Mouse (Mus musculus) common myeloid progenitor, adult 5-6 weeks (primary cell): ENCODE data around the gene Apbb2. TPM values are rescaled to one million over a fixed set of nuclear protein-coding genes. Genes with fewer than 3 reads are reported as not detected.
A peak's percentile ranks its signal among the peaks of the same experiment; 100 is the strongest.

ENCODE experiments used
- ATAC-seq: replicated peaks from 2 replicates; pipeline ENCODE4 v1.8.0; 2016; ENCODE audit warnings: low read depth, mild to moderate bottlenecking, moderate TSS enrichment, inconsistent platforms; ENCODE audit not compliant: poor library complexity, severe bottlenecking
- total RNA-seq: library from RNA; stranded (forward); fragments of 200-1000, 187-1606 nt; gene quantifications from 2 replicates; pipeline ENCODE4 v1.2.3, GENCODE M21; 2017

The Apbb2 gene
- total RNA-seq, 1 experiment from 2014 or later, result 0.87 TPM

DNA sequence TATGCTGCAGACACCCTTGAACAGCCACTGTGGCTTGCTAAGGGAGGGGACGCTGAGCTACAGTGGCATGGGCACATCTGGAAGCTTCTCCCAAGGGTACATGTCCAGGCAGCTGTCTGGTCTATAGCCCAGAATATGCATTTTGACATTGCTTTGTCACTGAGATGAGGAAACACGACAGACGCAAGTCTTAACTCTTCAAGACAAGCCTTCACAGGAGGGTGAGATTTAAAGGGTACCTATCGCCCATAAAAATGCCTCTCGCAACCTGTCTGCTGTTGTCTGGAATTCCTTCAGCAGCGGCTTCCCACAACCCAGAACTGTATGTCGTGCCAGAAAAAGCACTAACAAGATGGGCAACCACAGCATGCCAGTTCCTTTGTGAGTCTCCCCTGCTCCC, 60.5 kb downstream of the Apbb2 start:
- ATAC-seq, result no peak

- ATAC-seq, result no peak
Measured at GRCm38 (mm10) chr5:66553933-66554332, 64.7 kb downstream of the Apbb2 start.

- no peak for ATAC-seq
Measured at GRCm38 (mm10) chr5:66552246-66552645, 66.3 kb downstream of the Apbb2 start.

DNA sequence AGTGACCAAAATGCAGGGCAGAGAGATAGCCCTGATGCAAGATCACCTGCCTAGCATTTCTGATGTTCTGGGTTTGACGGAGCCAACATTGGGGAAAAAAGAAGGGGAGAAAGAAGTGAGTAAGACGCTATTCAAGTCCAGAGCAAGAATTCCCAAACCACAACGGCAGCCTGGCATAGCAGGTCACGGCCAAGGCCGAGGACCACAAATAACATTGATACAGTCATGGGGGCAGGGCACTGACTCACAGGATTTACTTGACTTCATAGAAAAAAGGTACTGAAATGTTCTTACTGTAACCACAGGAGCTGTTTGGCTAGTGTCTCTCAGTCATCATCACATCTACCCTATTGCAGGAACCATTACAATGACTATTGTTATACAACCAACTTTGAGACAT, 68.3 kb downstream of the Apbb2 start:
- no peak for ATAC-seq

DNA sequence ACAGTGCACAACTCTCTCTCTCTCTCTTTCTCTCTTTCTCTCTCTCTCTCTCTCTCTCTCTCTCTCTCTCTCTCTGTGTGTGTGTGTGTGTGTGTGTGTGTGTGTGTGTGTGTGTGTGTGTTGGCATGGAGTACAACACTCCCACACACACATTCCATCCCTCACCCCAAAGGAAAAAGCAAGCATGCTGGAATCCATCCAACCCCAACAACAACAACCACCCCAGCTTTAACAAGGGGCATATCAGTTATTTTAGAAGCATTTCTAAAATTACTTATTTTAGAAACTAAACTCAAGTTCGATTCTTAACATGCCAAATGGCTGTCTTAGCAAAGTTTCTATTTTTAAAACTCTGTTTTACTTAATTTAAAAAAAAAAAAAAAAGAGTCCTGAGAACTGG, 68.9 kb downstream of the Apbb2 start:
- no peak for ATAC-seq

DNA sequence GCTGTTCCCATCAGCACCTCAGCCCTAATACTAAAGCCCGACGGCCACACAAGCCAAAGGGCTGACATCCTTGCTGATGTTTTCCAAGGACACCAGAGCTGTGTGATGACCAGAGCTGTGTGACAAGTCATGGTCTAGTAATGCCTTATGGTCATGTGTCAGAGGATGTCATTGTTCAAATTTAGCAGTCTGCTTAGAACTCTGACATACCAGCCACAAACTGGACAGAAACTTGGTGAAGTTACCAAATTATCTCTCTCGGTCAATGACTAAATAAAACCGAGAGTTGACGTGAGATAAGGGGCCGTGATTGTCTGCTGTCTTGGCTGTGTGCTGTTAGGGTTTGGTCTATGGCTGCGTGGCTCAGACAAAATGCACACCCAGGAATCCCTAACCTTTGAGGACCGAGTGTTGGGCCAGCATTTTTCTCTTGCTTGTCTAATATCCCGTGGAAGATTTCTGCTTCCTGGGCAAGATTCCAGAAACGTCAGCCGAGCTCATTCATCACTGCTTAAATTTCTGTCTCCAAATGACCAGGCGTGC, 71.5 kb downstream of the Apbb2 start:
- no peak for ATAC-seq

GRCm38 (mm10) chr5:66545573-66546141, 72.9 kb downstream of the Apbb2 start:
- ATAC-seq, result no peak

- ATAC-seq, result no peak
Measured at GRCm38 (mm10) chr5:66543761-66544160, 74.8 kb downstream of the Apbb2 start.

- no peak for ATAC-seq
Measured at GRCm38 (mm10) chr5:66543344-66543743, 75.2 kb downstream of the Apbb2 start.

GRCm38 (mm10) chr5:66542521-66542920, 76.1 kb downstream of the Apbb2 start:
- ATAC-seq, result no peak

DNA sequence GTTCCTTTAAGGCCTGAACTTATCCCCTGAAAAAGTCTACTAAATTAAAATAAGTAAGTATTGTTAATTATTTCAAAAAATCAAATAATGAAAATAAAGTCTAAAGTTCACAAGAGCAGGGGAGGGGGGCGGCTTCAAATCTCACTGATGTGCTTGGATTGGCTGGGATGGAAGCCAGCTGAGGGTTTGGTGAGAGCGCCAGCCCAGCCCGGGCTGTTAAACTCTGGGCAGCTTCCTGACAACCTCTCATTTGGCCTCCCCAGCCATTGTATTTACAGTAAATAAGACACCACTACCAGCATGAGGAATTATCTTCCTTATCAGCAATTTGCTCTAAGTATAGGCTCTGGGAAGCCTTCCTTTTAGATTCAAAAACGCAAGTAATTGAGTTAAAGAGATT, 77.2 kb downstream of the Apbb2 start:
- ATAC-seq, result no peak

DNA sequence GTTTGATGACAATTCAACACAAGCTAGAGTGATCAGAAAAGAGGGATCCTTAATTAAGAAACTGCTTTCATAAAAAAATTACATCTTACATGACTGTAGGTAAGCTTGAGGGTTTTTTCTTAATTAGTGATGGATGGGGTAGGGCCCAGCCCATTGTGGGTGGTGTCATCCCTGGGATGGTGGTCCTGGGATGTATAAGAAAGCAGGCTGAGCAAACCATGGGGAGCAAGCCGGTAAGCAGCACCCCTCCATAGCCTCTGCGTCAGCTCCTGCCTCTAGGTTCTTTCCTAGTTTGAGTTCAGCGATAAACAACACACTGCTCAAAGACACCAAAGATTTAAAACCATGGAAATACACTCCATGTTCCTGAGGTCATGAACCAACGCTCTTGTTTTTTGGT, 78.3 kb downstream of the Apbb2 start:
- ATAC-seq, result no peak

DNA sequence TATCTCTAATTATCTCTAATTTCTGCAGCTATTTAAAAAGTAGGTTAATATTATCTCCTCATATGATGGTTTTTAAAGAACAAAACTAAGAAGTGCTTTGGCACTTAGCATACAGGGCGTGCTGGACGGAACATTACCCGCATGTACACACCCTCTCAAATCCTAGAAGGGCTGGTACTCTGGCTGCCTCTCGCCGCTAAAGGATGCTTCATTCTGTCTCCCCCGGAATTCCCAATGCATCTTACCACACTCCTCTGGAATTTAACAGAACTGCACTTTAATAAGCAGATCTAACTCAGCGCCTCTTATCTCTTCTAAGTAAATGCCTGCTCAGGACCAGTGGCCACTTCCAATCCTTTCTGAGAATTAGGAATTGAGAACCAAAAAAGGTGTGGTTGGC, 80.8 kb downstream of the Apbb2 start:
- no peak for ATAC-seq

DNA sequence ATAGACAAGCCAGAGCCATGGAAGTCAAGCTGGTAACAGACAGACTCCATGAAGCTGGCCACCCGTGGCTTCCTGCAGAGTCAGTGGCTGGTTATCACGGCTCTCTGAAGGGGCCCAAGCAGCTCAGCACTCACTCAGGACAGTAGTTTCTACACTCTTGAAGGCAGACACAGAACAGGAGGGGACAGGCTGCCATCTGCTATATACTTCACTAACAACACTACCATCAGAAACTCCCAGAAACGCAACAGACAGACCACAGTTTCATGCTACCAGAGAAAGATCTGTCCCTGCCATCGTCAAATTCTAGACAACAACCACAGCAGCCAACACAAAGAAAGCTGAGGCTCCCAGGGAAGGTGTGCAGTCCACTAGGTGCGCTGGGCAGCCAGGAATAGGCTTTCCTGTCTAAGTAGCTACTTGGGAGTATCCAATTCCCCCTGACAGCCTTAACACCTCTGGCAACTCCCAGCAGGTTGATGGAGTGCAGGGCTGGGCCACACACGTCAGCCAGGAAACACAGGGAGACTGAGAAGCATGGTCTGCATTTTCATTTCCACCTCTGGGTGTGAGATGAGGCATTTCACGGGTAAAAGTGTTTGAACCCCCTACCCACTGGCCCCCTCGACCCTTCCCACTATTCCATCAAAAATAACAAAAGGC, 81.8 kb downstream of the Apbb2 start:
- no peak for ATAC-seq

GRCm38 (mm10) chr5:66535566-66536236, 82.9 kb downstream of the Apbb2 start:
- ATAC-seq, result no peak

DNA sequence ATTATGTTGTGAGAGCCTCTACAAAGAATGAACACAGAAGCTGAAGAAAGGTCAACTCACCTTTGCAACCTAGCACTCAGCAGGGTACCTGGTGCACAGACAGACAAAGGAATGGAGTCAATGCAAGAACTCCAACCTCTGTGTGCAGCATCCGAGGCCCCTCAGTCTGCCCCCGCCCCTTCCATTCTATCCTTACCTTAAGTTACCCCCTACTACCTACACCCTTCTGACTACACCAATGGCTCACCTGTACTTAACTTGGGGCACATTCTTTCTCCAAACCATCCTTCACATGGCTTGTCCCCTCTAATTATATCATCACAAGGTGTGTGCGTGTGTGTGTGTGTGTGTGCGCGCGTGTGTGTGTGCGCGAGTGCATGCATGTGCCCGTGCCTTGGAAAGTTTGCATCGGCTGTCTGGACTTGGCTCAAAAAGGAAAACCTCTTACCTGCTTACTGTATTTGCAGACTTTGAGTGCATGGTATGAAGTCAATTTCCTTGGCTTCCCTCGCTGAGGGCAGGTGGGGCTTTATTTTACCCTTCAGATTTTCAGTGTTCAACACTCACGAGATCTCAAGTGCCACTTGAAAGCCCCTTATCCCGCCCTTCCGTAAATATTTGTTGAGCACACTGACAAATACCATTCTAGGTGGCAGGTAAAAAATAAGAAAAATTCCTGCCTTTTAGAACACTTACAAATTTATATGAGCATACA, 84.7 kb downstream of the Apbb2 start:
- ATAC-seq, result no peak

DNA sequence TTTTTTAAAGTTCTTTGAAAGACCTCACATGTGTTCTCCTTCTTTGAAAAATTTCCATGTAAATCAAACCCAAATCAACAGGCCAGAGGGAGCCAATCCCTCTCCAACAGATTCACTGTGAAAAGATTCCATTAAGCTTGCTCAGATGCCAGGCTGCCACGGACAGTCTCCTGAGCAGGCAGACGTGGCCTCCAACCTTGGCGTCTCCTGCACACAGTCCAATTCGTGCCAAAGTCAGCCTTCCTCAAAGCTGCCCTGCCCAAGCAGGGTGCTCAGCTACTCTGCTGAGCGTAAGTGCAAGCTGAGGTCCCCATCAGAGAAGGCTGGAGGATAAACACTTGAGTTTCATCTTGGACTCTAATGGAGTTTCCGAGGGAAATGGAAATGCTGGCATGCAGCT, 85.8 kb downstream of the Apbb2 start:
- no peak for ATAC-seq

DNA sequence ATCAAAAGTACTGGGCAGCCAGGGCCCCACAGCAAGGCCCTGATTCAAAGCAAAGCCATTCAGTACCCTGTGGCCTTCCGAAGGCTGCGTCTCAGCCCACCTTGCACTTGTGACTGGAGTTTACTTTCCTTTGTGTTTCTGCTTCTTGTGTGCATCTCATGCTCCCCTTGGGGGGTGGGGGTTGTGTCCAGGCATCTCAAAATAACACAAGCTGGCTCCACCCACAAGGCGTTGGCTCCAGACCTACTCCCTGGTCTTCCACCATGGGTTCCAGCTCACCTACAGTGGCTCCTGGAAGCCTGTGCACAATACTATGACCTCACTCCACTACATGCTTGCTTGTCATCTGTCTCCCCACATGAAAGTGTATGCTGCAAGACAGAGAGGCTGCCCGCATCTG, 88.2 kb downstream of the Apbb2 start:
- no peak for ATAC-seq

GRCm38 (mm10) chr5:66529631-66530030, 89.0 kb downstream of the Apbb2 start:
- no peak for ATAC-seq

- no peak for ATAC-seq
Measured at GRCm38 (mm10) chr5:66528567-66528966, 90.0 kb downstream of the Apbb2 start.

GRCm38 (mm10) chr5:66527090-66527489, 91.5 kb downstream of the Apbb2 start:
- peak; percentile 13; the same call in 1 of the 2 replicates for ATAC-seq
